Mouse (Mus musculus) neutrophil, adult 65 days (primary cell): ENCODE results near the gene Snx17. TPM values are rescaled to one million over a fixed set of nuclear protein-coding genes. Genes with fewer than 3 reads are reported as not detected.

Experiments
- total RNA-seq: library from RNA; stranded (reverse); gene quantifications from 2 replicates; pipeline ENCODE4 v1.2.4, GENCODE M21; 2023

The Snx17 gene
- total RNA-seq: 52.6 and 61.7 TPM in 2 replicates

GRCm38 (mm10) chr5:31192939-31193630, at the start of gene Snx17, which contains the start of gene Eif2b4:
Gene Snx17, plus strand, starts transcription at chr5:31193227.
Gene Eif2b4, minus strand, starts transcription at chr5:31193430.

DNA sequence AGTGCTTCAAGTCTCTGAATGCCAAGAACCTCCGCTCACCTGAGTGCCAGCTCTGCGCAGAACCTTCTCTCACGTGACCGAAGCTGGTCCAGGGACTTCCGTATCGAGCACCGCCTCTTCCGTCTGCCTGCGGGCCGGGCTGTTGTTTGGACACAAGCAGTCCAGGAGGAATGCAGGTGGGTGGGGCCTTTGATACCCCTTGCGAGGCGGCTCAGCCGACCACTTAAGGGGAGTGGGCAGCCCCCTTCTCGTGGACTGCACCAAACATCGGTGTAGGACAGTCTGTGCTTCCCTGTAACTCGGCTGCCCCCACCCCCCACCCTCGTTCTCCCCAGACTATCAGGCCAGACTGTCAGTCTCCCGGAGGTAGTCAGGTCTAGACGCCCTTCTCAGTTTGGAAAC, 38.9 kb upstream of the Snx17 start, which contains the start of gene Mpv17:
Gene Mpv17 (minus strand): TSS at position 100 of the 402 bp plus-strand sequence.

DNA sequence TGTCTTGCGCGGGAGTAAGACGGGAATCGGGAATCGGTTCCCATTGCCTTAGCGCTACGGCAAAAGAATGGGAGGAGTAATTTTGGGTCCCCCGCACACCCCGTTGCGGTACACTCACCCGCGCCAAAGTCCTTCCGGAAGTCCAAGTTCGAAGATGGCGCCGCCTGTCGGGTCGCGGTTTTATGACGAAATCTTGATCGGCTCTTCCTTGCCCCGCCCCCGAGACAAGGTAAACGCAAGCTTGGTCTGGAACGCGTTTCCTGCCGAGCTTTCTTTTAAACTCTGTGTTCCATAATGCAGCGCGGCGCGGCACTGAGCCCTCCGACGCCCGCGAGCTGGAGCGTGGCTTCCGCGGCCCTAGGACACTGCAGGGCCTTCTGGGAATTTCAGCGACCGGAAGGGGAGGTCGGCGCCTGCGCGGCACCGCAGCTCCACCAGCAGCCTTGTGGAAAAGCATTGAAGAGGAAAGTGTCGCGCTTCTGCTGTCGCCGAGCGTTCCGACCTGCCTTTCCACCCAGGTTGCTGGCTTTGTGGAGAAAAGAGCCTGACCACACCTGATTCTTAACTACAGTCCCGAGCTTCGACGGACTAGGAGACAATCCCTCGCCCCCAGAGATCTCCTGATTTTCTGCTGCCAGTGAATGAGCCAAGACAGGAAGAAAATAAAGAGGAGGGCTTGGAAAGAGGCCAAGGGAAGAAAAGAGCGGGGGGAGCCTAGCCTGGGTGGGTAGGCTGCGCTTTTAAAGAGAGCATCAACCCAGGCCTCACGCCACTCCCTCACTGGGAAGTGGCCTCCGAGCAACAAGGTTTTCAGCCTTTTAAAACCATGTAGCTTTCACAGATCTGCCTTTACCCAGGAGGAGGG, 13.0 kb upstream of the Snx17 start, which contains the start of the genes Gm29609 and Gtf3c2:
Gene Gm29609 (minus strand): TSS at position 146 of the 865 bp plus-strand sequence.
Gene Gtf3c2 (minus strand): TSS at position 379 of the 865 bp plus-strand sequence.

DNA sequence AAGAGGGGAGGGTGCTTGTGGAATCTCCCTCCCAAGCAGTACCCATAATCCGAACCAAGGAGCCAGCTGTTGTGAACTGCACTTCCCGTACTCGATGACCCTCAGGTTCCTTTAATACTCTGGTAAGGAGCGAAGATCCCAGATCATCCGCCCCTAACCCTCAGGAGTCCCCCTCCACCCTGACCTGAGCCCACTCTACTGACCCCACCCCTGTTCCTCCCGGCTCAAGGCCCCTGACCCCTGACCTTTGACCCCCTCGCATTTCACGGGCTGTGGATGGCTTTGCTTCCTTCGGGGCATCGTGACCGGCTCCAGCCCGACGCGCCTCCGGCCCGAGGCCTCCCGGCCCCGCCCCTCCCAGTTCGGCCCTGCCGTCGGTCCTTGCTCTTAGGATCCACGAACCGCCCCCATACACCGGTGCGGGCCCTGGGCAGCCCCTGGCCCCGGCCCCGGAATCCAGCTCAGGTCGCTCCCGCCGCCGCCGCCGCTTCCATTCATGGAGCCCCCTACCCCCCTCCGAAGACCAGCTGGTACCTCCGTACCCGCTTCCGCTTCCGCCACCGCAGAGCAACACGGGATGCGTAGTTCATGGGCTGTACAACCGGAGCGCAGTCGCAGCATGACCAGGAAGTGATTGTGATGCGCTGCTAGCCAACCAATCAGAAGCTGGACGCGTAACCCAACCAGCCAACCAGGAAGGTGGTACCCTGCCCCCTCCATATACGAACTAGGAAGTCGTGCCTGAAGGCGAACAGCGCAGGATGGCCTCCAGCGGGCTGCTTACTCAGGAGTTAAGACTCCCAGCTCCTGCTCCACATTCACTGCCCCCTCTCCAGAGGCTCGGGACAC, 8.9 kb downstream of the Snx17 start, which contains the start of gene Zfp513:
Gene Zfp513 (minus strand): TSS at position 562 of the 849 bp plus-strand sequence.

DNA sequence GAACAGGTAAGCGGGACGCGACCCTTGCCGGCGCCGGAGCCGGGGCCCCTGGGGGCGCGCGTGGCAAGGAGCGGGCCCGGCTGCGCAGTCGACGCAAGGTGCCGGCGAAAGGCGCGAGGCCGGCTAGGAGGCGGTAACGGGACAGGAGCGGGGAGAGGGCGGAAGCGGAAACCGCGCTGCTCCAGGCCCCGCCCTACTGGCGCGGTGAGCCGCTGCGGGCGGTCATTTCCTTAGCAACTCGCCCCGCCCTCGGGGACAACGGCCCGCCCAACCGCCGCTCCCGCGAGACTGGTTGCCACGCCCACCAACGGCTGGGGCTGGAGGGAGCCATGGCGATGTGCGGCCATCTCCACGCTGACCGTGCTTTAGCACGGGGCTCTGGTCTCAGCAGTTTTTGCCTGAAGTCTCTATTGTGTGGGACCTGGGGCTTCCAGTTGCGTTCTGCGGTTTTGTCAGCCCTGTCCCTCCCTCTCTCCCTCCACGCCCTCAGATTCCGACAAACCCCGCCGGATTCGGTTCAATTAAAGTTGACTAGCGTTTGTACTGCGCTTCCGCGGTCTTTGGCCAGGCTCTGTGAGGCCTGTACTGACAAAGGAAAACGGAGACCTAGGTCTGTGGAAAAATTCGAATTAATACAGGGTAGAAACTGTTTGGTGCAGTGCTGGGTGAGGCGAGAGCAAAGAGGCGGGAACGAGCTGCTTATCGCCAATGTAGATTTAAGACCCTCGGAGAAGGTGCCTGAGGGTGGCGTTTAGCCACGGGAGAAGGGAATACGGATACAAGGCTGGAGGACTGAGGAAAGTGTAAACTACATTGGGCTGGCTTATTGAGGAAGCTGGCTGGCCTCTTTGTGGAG, 27.6 kb downstream of the Snx17 start, which contains the start of gene Ppm1g:
Gene Ppm1g (minus strand): TSS at position 240 of the 856 bp plus-strand sequence.

GRCm38 (mm10) chr5:31240637-31241521, 47.9 kb downstream of the Snx17 start, which contains the start of the genes Nrbp1 and Gm9970:
Gene Nrbp1, plus strand, starts transcription at chr5:31240864.
Gene Gm9970, minus strand, starts transcription at chr5:31241232.

Other genes starting within 250 kb of the Snx17 start
- gene Cgref1, start 247.6 kb upstream of the Snx17 start, total RNA-seq: 0.98 TPM in 1 of 2 replicates, not detected in the other
- gene Preb, start 232.9 kb upstream of the Snx17 start, total RNA-seq: 430 and 600 TPM in 2 replicates
- gene Tcf23, start 224.6 kb upstream of the Snx17 start, total RNA-seq: not detected in 2 replicates
- gene Atraid, start 144.9 kb upstream of the Snx17 start, total RNA-seq: 11.6 and 17.1 TPM in 2 replicates
- gene Slc5a6, start 144.3 kb upstream of the Snx17 start, total RNA-seq: 2.4 and 3.3 TPM in 2 replicates
- gene Cad, start 138.4 kb upstream of the Snx17 start, total RNA-seq: 8.2 and 20.3 TPM in 2 replicates
- gene Dnajc5g, start 86.9 kb upstream of the Snx17 start, total RNA-seq: not detected in 2 replicates
- gene Slc30a3, start 85.0 kb upstream of the Snx17 start, total RNA-seq: not detected in 2 replicates
- gene Trim54, start 76.5 kb upstream of the Snx17 start, total RNA-seq: not detected in 2 replicates
- not detected in 2 replicates for gene Ucn, start 54.4 kb upstream of the Snx17 start, total RNA-seq
- 7.0 and 7.6 TPM in 2 replicates for gene Mpv17, start 39.0 kb upstream of the Snx17 start, total RNA-seq
- gene Gm29609, start 13.3 kb upstream of the Snx17 start, total RNA-seq: 0.93 and 2.1 TPM in 2 replicates
- 88.6 and 97.9 TPM in 2 replicates for gene Gtf3c2, start 13.1 kb upstream of the Snx17 start, total RNA-seq
- gene Eif2b4, start 203 bp downstream of the Snx17 start, total RNA-seq: 16.3 and 17.5 TPM in 2 replicates
- gene Zfp513, start 9.1 kb downstream of the Snx17 start, total RNA-seq: 29.5 and 34.6 TPM in 2 replicates
- 69.4 and 76.5 TPM in 2 replicates for gene Ppm1g, start 27.5 kb downstream of the Snx17 start, total RNA-seq
- gene Nrbp1, start 47.6 kb downstream of the Snx17 start, total RNA-seq: 228 and 242 TPM in 2 replicates
- gene Gm9970, start 48.0 kb downstream of the Snx17 start, total RNA-seq: 0.79 TPM in 1 of 2 replicates, not detected in the other
- gene Krtcap3, start 58.5 kb downstream of the Snx17 start, total RNA-seq: 7.4 and 9.2 TPM in 2 replicates
- gene Ift172, start 97.9 kb downstream of the Snx17 start, total RNA-seq: 4.3 and 7.5 TPM in 2 replicates
- not detected in 2 replicates for gene Fndc4, start 102.9 kb downstream of the Snx17 start, total RNA-seq
- not detected in 2 replicates for gene Gckr, start 104.2 kb downstream of the Snx17 start, total RNA-seq